Mouse (Mus musculus): ENCODE data around the gene Mpi.

- no peak for TF ChIP-seq EP300 (IDR thresholded peaks at IDR 0.05; ENCODE audit: low read depth)
- TF ChIP-seq CTCF (IDR thresholded peaks at IDR 0.05; ENCODE audit: low read depth) = no peak
These were observed 41.1 kb upstream of the Mpi start for GRCm38 (mm10) chr9:57593454-57594173.

Data from liver, postnatal 0 days (tissue).